Mouse (Mus musculus) cortical plate, adult 2 months (tissue): ENCODE data around the gene Fgfr1op. TPM values are rescaled to one million over a fixed set of nuclear protein-coding genes. Genes with fewer than 3 reads are reported as not detected.
A peak's percentile ranks its signal among the peaks of the same experiment; 100 is the strongest.
"Not testable (repeated sequence)": the region's sequence is repeated elsewhere in the genome, so short reads cannot be mapped to it uniquely, and the experiment has no call there.

Experiments
- H3K27ac ChIP-seq: fragments of 200-500 bp; 2 replicates; pipeline ENCODE4 v1.5.1; 2012; ENCODE audit warnings: low read length, control low read depth, inconsistent platforms; ENCODE audit not compliant: insufficient read depth
- H3K4me1 ChIP-seq: fragments of 200-500 bp; 2 replicates; pipeline ENCODE4 v1.6.1; 2011; ENCODE audit warnings: low read length; ENCODE audit not compliant: control insufficient read depth, insufficient read depth
- H3K4me3 ChIP-seq: fragments of 200-500 bp; 2 replicates; pipeline ENCODE4 v1.5.1; 2011; ENCODE audit warnings: mild to moderate bottlenecking, low read length, control low read depth; ENCODE audit not compliant: insufficient read depth
- CTCF ChIP-seq: fragments of 200-500 bp; IDR thresholded peaks from 2 replicates; pipeline ENCODE4 v1.5.1; 2011; ENCODE audit warnings: mild to moderate bottlenecking, control low read depth, low read length; ENCODE audit not compliant: insufficient read depth; ENCODE audit errors: extremely low read depth
- POLR2A ChIP-seq: fragments of 200-500 bp; IDR thresholded peaks from 2 replicates; pipeline ENCODE4 v1.6.1; 2011; ENCODE audit warnings: mild to moderate bottlenecking, low read length, control low read depth; ENCODE audit not compliant: insufficient read depth; ENCODE audit errors: extremely low read depth
- polyA plus RNA-seq: library from polyadenylated mRNA; depleted of rRNA; stranded (reverse); fragments of >200 nt; gene quantifications from 2 replicates; pipeline ENCODE4 v1.2.3, GENCODE M21; 2012

Fgfr1op gene
- polyA plus RNA-seq, 1 experiment: 14.4 TPM

DNA sequence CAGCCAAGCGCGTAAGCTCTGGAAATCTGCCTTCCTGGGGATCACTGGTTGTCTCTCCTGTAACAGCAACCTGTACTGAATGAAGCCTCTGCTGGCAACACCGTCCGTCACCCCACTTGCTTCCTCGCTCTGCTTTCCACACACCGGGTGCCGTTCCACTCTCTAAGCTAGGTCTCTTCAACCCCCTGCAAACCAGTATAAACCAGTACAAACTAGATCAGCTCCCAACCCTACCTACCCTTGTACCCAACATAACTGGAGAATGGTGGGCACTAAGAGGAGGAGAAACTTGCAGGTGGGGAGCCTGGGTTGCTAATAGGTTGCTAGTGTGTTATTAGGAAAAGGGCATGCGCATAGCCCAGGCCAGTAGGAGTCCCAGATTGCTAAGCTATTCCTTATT, 9.3 kb upstream of the Fgfr1op start:
- H3K27ac ChIP-seq, H3K4me1 ChIP-seq, H3K4me3 ChIP-seq: not testable (repeated sequence)

DNA sequence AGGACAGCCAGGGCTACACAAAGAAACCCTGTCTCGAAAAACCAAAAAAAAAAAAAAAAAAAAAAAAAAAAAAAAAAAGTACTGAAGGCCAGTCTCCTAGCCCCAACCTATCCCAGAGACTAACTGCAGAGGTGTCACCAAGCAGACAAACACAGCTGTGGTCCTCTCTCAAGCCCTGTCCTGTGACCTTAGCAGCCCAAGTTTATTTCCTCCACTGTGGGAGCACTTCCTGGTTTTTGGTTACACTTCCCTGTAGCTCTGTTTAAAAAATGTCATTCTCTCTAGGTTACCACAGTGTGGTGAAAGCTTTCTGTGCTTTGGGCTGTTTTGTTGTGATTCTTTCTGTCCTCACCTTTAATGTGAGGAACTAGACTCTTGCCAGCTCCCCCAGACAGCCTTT, 6.7 kb upstream of the Fgfr1op start:
- not testable (repeated sequence) for H3K27ac ChIP-seq, H3K4me1 ChIP-seq, H3K4me3 ChIP-seq

DNA sequence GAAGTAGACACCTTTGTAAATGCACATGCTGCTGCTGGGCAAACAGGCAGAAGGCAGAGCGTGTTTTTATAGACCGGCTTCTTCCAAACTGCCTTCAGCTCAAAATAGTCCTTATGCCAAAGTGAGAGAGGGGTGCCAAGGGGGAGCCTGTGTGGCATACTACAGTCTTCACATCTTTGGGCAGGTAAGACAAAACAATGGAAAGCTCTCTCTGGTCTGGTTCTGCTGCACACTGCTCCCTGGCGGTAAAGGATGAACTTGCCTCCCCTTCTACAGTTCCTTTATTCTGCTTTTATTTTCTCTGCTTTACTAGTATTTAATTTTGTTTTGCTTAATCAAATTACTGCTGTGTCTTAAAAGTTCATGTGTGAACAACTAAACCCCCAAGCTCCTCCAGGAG, 4.3 kb upstream of the Fgfr1op start:
- not testable (repeated sequence) for H3K27ac ChIP-seq, H3K4me3 ChIP-seq, H3K4me1 ChIP-seq
- peak; percentile 46 for TF ChIP-seq CTCF

DNA sequence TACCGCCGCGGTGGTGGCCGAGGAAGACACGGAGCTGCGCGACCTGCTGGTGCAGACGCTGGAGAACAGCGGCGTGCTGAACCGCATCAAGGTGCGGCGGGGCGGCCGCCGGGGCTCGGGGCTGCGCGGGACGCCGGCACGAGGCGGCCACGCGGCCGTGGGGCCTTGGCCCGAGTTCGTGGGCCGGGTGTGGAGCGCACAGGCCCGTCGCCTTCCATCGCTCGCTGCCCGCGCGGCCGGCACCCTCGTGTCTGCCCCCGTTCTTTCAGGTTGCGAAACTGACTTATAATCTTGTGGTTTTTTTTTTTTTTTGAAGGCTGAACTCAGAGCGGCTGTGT, 276 bp downstream of the Fgfr1op start:
- not testable (repeated sequence) for H3K4me1 ChIP-seq, H3K27ac ChIP-seq
- peak overlapping the region; percentile 60 for H3K4me3 ChIP-seq

DNA sequence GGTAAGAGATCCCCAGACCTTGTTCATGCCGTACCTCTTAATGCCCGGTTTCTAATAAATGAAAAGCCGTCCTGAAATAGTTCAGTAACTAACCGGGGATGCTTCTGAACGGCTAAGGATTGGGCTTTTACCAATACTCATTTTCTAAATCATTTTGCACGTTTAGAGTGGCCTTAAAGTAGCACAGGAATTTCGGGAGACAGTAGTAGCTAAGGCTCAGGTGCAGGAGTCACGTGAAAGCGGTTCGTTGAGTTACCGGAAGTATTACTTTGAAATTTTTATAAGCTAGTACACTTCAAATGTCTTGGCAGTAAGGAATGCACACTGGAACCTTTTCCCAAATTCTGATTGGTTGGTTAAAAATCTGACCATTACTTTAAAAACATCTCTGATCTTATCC, 676 bp downstream of the Fgfr1op start:
- H3K4me3 ChIP-seq: peak overlapping the region; percentile 60
- H3K27ac ChIP-seq, H3K4me1 ChIP-seq: not testable (repeated sequence)

DNA sequence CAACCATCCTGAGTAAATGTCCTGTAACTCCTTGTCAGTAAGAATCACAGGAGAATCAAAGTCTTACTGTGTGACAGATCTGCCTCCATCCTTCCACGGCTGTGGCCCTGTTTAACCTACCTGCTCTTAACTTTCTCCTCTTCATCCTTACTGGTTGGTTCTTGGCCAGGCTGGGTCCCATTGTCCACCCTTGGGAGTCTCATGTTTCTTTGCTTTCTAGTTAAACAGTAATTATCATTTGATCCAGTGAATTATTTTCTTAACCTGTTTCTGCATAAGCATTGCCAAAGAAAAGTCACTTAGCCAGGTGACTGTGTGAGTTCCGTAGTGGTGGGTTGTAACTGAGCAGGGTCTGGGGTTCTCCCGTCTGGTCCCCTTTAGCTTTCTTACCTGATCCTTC, 1.2 kb downstream of the Fgfr1op start:
- H3K4me1 ChIP-seq, H3K4me3 ChIP-seq, H3K27ac ChIP-seq: not testable (repeated sequence)

DNA sequence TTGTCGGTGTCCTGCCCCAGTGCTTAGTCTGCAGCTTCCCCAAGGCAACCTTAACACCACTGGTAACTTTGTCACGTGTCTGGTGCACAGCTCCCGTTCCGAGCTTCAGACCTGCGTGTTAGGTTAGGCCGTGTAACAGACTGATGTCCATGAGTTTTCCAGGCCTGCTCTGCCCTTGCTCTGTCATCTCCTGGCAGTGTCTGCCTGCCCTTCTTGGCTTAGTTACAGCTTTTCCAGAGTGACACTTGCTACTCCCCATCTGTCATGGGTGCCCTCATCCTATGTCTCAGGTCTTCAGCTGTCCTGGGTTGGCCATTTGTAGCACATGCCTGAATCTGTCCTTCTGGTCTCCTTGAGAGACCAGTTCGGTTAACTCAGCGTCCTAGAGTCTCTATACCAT, 2.1 kb downstream of the Fgfr1op start:
- not testable (repeated sequence) for H3K4me3 ChIP-seq, H3K27ac ChIP-seq, H3K4me1 ChIP-seq

DNA sequence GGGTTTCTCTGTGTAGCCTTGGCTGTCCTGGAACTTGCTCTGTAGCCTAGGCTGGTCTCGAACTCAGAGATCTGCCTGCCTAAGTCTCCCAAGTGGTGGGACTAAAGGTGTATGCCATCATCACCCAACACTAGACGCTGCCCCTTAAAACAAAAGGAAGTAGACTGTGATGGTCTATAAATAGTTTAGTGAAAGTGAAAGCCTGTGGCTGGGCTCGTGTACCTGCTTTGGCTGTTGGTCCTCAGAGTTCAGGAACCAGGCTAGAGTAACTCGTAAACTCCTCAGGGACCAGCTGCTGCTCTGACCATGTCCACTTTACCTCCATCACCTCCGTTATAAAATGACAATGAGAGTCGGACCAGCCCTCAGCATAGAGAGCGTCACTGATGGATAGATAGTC, 5.0 kb downstream of the Fgfr1op start:
- no peak for TF ChIP-seq CTCF
- Histone ChIP-seq H3K27ac (no peak overlapping the region), H3K4me1 (no peaks in the 10 kb centered on the region), H3K4me3 (no peak overlapping the region)

DNA sequence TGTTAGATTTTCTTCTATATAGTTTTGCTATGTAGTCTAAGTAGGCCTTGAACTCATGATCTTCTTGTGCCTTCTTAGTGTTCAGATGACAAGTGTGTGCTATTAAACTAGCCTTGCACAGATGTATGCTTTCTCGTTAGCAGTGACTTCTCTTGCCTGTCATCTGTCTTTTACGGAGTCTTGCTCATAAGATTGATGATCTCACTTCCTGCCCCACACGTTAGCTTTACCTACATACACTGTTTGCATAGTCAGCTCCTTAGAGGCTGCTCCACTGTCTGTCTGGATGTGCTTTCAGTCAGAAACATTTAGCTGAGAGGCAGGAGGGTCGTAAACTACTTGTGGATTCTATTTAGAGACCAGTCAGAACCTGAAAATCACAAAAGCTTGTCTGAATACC, 5.8 kb downstream of the Fgfr1op start:
- Histone ChIP-seq H3K27ac (no peak overlapping the region), H3K4me1 (no peaks in the 10 kb centered on the region), H3K4me3 (no peak overlapping the region)
- TF ChIP-seq POLR2A (no peak), CTCF (no peak)

DNA sequence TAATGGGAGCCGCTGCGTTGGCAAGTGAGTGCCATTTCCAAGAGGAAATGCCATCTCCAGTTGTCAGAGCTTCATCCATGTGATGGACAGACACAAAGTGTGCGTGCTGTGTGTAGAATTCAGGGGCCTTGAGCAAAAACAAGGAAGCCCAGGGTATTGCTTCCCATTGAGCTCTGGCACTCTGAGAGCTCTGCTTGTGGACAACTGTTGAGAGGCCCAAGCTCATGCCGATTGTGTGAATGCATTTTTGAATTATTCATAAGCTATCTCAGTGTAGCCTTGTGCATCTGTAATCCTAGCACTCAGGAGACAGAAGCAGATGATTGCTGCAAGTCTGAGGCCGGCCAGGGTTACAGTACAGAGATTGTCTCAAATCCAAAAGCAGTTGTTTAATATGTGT, 11.8 kb downstream of the Fgfr1op start:
- no peak for TF ChIP-seq CTCF
- TF ChIP-seq POLR2A: no peak
- Histone ChIP-seq H3K27ac (no peak overlapping the region), H3K4me3 (no peak overlapping the region), H3K4me1 (no peaks in the 10 kb centered on the region)

DNA sequence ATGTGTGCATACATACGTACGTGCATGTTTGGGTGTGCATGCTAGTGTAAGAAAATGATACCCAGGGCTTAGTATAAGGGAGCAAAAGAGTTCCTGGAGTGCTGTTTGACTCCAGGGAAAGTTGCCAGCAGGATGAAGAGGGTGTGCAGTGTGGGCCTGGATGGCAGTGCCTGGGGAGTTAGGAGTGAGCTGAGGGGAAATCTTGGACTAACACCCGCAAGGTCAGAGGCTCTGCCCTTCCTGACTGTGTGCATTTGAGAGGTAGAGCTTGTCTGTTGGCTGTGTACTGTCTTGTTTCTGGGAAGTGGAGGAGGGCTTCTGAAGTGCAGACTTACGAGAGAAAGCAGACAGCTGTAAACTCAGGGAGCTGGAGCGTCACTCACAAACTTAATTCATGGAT, 18.5 kb downstream of the Fgfr1op start:
- H3K4me3 ChIP-seq: no peak overlapping the region
- no peaks in the 10 kb centered on the region for H3K4me1 ChIP-seq
- no peak for TF ChIP-seq CTCF

DNA sequence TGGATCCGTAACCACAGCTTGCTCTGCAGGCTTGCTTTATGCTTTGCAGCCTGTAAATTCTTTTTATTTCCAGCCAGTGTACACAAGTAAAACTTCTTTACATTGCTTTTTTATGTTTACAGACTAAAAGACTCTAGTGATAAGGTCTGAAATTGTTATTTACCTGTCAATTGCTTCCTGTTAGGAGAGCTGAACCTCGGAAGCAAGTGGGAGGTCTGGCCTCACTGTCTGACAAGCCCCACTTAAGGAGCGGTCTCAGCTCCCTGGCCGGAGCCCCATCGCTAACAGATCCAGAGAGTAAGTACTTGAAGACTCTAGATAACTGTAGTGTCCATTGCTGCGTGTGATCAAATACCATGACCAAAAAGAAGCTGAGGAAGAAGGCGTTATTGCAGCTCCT, 18.9 kb downstream of the Fgfr1op start:
- Histone ChIP-seq H3K27ac (no peak overlapping the region), H3K4me1 (no peaks in the 10 kb centered on the region), H3K4me3 (no peak overlapping the region)
- TF ChIP-seq POLR2A (no peak), CTCF (no peak)

More for the DNA sequence above, 18.5 kb downstream of the Fgfr1op start:
- H3K27ac ChIP-seq: no peak overlapping the region
